Mouse (Mus musculus) left cerebral cortex, adult 11 months (tissue): Measurements from ENCODE around the gene Mlph.
A peak's percentile ranks its signal among the peaks of the same experiment; 100 is the strongest.

ENCODE experiments used
- DNase-seq: peaks from one replicate; pipeline ENCODE4 v3.0.0; 2022; ENCODE audit warnings: low spot score

Gene Mlph

GRCm38 (mm10) chr1:90969347-90969784, 54.5 kb downstream of the Mlph start, which contains the start of gene Rab17:
Gene Rab17 (minus strand): TSS chr1:90969661.
- DNase-seq: no peak

GRCm38 (mm10) chr1:90969881-90970390, 55.1 kb downstream of the Mlph start:
- no peak for DNase-seq

- DNase-seq: peak; percentile 82
These were observed 58.2 kb downstream of the Mlph start for GRCm38 (mm10) chr1:90972911-90973573.

- no peak for DNase-seq
These were observed 58.7 kb downstream of the Mlph start for GRCm38 (mm10) chr1:90973574-90973911.

GRCm38 (mm10) chr1:90974906-90975649, 60.2 kb downstream of the Mlph start:
- DNase-seq: peak; percentile 47

DNA sequence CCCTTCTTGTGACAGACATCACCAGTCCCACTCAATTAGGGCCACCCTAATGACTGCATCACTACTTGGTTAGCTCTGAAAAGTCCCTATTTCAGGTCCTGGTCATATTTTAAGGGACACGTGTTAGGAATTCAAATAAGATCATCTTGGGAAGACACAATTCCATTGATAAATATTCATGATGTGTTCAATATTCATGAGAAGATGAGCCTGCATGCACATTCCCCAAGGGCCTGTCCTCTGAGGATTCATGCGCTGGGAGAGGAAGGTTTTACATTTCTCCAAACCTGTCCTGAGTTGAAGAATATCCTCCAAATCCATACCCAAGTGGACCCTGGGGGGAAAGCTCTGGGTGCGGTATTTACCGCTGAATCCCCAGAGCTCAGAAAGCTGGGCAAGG, 61.1 kb downstream of the Mlph start:
- DNase-seq: no peak

DNA sequence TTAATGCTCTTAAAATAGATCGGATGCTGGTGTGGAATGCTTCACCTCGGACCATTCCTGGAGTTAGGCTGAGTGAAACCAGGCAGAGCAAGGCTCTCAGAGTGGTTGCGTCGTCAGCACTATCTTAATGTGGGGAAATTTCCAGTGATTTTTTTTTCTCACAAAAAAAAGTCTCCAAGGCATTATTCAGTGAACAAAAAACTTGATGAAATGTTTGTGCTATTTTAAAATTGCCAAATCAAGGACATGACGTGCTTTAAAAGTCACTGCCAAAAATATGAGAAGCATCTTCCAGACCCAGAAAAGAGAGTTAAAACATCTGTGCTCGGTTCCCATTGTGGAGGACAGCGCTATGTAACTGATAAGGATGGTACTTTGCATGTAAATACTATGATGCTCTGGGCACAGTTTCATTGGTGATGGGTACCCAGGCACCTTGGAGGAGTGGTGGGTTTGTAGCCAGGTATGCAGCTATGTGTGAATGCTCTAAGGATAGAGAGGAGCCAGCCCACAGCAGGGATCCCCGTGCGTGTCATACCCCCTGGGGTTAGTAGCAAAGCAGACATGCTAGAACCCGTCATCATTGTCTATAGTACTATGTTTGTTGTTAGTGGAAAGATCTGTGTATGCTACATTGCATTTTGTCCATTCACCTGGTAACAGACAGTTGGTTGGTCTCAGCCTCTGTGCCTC, 65.9 kb downstream of the Mlph start:
- no peak for DNase-seq

DNA sequence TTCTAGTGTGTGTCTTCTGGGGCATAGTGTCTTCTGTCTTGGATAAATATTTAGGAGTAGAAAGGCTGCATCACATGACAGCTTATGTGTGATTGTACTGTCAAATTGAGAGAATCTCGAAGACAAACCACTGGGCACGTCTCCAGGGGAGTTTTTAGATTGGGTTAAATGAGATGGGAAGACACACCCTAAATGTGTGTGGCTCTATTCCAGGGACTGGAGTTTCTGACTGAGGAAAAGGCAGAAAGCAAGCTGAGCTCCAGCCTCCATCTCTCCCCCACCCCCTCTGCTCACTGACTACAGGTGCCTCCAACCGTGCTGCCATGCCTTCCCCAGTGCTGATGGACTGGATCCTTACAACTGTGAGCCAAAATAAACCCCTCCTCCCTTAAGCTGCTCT, 66.5 kb downstream of the Mlph start:
- no peak for DNase-seq

- DNase-seq: no peak
These were observed 81.0 kb downstream of the Mlph start for GRCm38 (mm10) chr1:90995916-90996315.

DNA sequence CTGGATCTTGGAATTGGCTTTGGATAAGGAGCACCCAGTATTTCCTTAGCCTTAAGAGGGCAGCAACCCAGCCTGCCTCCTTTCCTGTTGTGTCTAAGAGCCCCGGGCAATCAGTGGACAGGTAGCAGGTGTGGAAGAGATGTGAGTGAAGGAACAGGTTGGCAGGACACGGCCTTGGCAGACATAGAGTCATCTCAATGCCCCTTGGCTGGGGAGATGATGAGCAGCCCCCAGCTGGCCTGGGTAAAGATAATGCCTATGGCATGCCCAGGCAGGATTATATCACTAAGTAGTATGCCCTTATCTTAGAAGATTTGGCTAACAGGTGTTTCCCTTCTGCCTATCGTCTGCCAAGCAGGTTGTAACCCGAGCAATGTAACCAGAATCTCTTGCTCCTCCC, 82.3 kb downstream of the Mlph start:
- DNase-seq: no peak

DNA sequence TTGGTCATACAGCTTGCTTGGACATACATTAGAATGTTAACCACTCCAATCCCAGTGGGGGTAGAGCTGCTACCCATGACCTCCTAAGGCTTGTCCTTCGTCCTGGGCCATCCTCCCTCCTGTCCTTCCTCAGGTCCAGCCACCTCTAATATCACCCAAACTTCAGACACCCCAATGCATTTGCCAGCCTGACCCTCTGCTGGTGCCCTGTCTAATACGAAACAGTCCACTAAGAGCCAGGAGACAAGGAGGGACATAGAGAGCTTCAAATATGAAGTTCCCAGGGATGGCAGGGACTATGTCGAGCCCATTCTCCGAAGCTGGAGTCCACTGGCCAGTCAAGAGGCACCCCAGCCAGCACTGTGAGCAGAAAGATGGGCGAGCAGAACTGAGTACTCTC, 82.8 kb downstream of the Mlph start:
- no peak for DNase-seq

DNA sequence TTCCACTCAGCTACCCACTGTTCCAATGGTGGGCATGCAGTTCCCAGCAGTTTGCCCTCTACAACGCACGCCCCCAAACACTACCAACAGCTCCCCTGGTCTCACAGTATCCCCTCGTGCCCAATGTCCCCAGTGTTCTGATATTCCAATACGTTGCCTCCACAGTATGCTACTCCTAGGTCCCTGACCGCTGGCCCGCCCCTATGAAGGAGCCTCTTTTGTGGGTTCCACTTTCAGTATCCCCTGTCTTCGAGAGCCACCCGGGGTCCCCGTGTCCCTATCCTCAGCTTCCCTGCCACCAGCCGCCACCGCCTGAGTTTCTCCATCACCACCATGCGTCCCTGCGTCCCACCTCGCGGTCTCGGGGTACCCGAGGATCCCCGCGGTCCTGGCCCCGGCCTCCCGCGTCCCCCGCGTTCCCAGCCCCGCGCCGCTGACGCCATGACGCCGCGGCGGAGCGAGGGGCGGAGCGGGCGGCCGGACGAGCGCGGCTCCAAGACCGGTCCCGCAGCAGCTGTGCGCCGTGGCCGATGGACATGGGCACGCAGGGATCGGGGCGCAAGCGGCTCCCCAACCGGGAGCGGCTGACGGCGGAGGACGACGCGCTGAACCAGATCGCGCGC, 83.5 kb downstream of the Mlph start, which contains the start of gene Lrrfip1:
Gene Lrrfip1, plus strand, starts transcription at position 470 of the 623 bp plus-strand sequence.
- no peak for DNase-seq

- no peak for DNase-seq
These were observed 84.2 kb downstream of the Mlph start for GRCm38 (mm10) chr1:90998891-90999611.

DNA sequence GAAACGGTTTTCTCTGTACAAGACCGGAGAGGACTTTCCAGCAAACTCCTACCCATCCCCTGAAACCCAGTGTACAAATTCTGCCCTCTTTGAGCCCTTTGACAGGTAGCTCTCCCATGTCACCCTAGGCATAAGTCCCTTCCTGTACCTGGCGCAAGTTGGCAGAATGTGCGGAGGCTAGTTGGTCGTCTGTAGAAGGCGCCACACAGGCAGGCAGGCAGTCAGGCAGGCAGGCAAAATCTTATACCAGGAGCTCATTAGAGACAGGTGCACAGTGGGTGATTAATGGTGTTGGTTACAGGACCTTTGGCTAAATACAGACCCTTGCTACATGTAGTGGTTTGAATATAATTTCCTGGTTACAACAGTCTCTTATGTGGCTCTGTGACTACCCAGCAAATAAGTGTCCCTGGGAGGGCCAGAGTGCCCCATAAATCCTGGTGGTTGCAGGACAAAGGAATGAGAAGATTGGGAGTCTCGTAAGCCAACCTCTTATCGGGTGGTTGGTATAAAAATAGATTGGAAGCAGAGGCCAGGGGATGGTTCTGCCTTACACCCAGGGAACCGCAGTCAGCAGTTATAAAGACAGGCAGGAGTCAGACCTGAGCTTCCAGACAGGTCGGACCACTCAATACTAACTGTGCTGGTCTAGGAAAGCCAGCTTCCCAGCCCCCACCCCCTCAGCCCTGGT, 85.2 kb downstream of the Mlph start:
- DNase-seq: no peak
